Mouse (Mus musculus) activated CD4-positive, CD25-positive, alpha-beta regulatory T cell, adult 9 weeks (primary cell): ENCODE measurements around the gene Steap1. TPM values are rescaled to one million over a fixed set of nuclear protein-coding genes. Genes with fewer than 3 reads are reported as not detected.

Experiments
- polyA plus RNA-seq: library from polyadenylated mRNA; unstranded; fragments of 100-300 nt; shearing (Covaris generic); gene quantifications from one replicate; pipeline ENCODE4 v1.2.1, GENCODE M21; 2017

The Steap1 gene
- not detected for polyA plus RNA-seq

DNA sequence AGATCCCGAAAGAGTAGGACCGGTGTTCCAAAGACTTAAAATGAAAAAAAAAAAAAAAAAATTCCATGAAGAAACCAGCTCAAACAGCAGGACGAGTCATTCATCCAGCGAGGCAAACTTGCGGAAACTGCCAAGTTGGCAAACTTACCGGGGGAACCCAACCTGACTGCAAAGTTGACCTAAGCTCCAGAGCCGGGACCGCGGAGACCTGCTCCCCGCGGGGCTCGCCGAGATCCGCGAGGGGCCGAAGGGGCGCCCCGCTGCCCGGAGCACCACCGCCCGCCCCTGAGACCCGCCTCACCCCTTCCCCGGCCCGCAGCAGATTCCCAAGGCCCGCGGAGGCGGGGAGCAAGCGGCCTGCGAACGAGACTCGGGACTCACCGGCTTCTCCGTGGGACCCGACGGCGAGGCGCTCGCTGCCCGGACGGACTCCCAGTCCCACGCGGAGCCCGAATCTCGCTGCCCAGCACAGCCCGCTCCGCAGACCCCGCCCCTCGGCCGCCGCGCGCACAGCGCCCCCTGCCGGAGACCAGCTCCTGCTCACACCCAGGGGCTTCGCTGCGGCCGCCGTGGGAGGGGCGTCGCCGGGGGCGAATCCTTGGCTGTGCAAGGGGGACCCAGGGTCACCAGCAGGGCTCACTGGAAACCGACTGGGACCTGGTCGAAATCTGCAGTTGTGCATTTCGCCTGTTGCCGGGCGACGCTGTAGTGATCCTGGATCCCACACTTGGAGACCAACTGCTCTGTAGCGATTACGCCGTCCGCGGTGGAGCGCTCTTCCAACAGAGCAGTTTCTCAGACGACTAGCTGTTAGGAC is at the start of gene Steap1:
Steap1 (minus strand) TSS at position 461 of the 817 bp plus-strand sequence.

DNA sequence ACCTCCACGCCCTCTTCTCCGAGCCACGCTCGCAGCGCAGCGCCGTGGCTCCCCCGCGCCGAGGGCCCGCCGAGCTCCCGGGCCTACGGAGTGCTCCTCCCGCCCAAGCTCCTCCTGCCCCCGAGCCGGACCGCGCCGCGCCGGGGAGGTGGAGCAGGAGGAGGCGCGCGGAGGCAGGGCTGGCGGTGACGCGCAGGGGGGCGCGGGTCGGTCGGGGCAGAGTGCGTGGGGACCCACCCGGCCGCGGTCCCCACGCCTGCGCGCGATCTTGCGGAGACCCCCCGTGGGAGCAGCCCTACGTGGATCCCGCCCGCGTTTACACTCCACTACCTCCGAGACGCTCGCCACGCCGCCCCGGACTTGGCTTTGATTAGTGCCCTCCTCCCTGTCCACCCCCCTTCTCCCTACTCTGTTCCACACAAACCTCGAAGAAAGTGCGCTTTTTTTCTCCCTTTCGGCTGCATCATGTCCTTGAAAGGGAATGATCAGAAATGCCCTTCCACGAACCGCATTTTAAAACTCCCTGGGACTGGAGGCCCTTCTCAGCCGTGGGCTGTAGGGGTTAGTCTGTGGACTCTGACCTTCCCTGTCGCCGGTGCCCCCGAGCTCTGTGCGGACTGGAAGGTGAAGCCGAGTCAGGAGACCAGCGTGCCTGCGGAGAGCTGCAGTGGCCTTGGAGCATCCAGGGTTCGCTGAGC is 55.0 kb downstream of the Steap1 start, which contains the start of gene Steap2:
Steap2 (minus strand) TSS at position 623 of the 698 bp plus-strand sequence.

Other genes starting within 250 kb of the Steap1 start
- gene Cldn12, start 234.4 kb downstream of the Steap1 start, polyA plus RNA-seq: 2.9 TPM
- 14.1 TPM for gene Gtpbp10, start 189.8 kb downstream of the Steap1 start, polyA plus RNA-seq
- not detected for gene Gm8773, start 175.5 kb downstream of the Steap1 start, polyA plus RNA-seq
- not detected for gene Cfap69, start 85.1 kb downstream of the Steap1 start, polyA plus RNA-seq
- gene Steap2, start 54.7 kb downstream of the Steap1 start, polyA plus RNA-seq: not detected